Mouse (Mus musculus): ENCODE data around the gene Olfr782. TPM values are rescaled to one million over a fixed set of nuclear protein-coding genes. Genes with fewer than 3 reads are reported as not detected.

Olfr782 gene
- polyA plus RNA-seq, 1 experiment: not detected

DNA sequence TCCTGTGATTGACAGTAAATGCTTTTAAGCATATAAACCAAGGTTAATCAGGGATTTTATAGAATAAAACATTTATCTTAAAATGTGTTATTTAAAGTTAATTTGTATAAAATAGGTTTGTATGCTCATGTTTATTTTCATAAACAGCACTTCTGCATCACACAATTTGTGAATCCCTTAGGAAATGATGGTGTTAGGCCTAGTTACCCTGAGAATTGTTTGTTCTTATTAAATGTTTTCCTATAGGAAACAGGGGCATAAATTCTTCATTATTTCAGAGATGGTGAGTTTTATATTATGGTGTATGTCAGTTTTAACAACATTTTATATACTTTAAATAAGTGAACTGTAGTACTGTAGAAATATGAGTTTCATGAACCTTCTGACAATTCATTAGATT is 35.1 kb downstream of the Olfr782 start, which contains the start of gene Olfr784:
Olfr784 (plus strand) TSS at position 301 of the 400 bp plus-strand sequence.
- no peaks in the 10 kb centered on the region for H3K4me1 ChIP-seq (replicated peaks; ENCODE audit: control insufficient read depth, insufficient read depth, low read length)
- H3K27me3 ChIP-seq (ENCODE audit: control insufficient read depth, insufficient read depth, low read length): no peaks in the 10 kb centered on the region
- H3K36me3 ChIP-seq (ENCODE audit: control insufficient read depth, insufficient read depth, low read length): no peaks in the 10 kb centered on the region
- TF ChIP-seq CTCF (IDR thresholded peaks at IDR 0.05; ENCODE audit: borderline replicate concordance, control insufficient read depth, extremely low read depth, insufficient read depth, low read length, poor library complexity): no peak
- TF ChIP-seq POLR2A (IDR thresholded peaks at IDR 0.05; ENCODE audit: control insufficient read depth, extremely low read depth, insufficient read depth, low read length, poor library complexity): no peak
- no peak within 1 kb of the TSS for H3K27ac ChIP-seq (ENCODE audit: control insufficient read depth, insufficient read depth, low read length)
- no peak within 1 kb of the TSS for H3K4me3 ChIP-seq (ENCODE audit: control insufficient read depth, insufficient read depth, low read length)
- DNase-seq: no peak

DNA sequence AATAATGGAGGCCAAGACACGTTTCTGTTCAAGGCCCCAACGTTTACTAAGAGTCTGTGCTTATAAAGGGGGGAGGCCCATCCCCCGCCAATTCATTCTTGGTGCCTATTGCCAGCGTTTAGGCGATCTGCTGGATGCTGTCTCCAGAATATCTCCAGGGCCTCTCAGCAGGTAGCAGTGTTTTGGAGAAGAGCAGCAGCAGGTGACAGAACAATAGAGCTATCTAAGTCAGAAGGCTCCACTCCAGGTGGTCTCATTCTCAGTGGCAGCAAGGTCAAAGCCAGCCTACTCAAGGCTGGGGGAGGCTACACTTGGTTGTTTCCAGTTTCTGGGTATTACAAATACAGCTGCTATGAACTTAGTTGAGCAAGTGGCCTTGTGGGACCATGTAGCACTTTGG is 52.2 kb downstream of the Olfr782 start:
- DNase-seq: no peak
- TF ChIP-seq CTCF (IDR thresholded peaks at IDR 0.05; ENCODE audit: borderline replicate concordance, control insufficient read depth, extremely low read depth, insufficient read depth, low read length, poor library complexity): no peak
- no peak for TF ChIP-seq POLR2A (IDR thresholded peaks at IDR 0.05; ENCODE audit: control insufficient read depth, extremely low read depth, insufficient read depth, low read length, poor library complexity)
- Histone ChIP-seq H3K4me3 (ENCODE audit: control insufficient read depth, insufficient read depth, low read length) (no peak overlapping the region), H3K27me3 (ENCODE audit: control insufficient read depth, insufficient read depth, low read length) (no peaks in the 10 kb centered on the region), H3K36me3 (ENCODE audit: control insufficient read depth, insufficient read depth, low read length) (no peaks in the 10 kb centered on the region), H3K27ac (ENCODE audit: control insufficient read depth, insufficient read depth, low read length) (no peak overlapping the region), H3K4me1 (replicated peaks; ENCODE audit: control insufficient read depth, insufficient read depth, low read length) (no peaks in the 10 kb centered on the region)
- WGBS: 57% methylated on average over 5 of the region's 5 CpGs

Other genes starting within 250 kb of the Olfr782 start
- not detected in 2 replicates for gene Olfr768, start 249.5 kb upstream of the Olfr782 start, polyA plus RNA-seq (2012; rRNA removed)
- not detected in 2 replicates for gene Olfr769, start 231.0 kb upstream of the Olfr782 start, polyA plus RNA-seq (2012; rRNA removed)
- not detected in 2 replicates for gene Olfr770, start 209.9 kb upstream of the Olfr782 start, polyA plus RNA-seq (2012; rRNA removed)
- not detected in 2 replicates for gene Olfr771, start 184.1 kb upstream of the Olfr782 start, polyA plus RNA-seq (2012; rRNA removed)
- not detected in 2 replicates for gene Olfr772, start 170.9 kb upstream of the Olfr782 start, polyA plus RNA-seq (2012; rRNA removed)
- gene Olfr773, start 161.4 kb upstream of the Olfr782 start, polyA plus RNA-seq (2012; rRNA removed): not detected in 2 replicates
- not detected in 2 replicates for gene Olfr774, start 112.6 kb upstream of the Olfr782 start, polyA plus RNA-seq (2012; rRNA removed)
- gene Olfr775, start 100.4 kb upstream of the Olfr782 start, polyA plus RNA-seq (2012; rRNA removed): not detected in 2 replicates
- not detected in 2 replicates for gene Olfr776, start 89.7 kb upstream of the Olfr782 start, polyA plus RNA-seq (2012; rRNA removed)
- not detected in 2 replicates for gene Olfr777, start 77.4 kb upstream of the Olfr782 start, polyA plus RNA-seq (2012; rRNA removed)
- gene Olfr780, start 30.7 kb upstream of the Olfr782 start, polyA plus RNA-seq (2012; rRNA removed): not detected in 2 replicates
- not detected in 2 replicates for gene Olfr781, start 20.0 kb upstream of the Olfr782 start, polyA plus RNA-seq (2012; rRNA removed)
- 0.04 and 0.09 TPM in 2 replicates for gene Olfr784, start 35.2 kb downstream of the Olfr782 start, polyA plus RNA-seq (2012; rRNA removed)
- not detected in 2 replicates for gene Olfr785, start 56.6 kb downstream of the Olfr782 start, polyA plus RNA-seq (2012; rRNA removed)
- gene Olfr786, start 78.5 kb downstream of the Olfr782 start, polyA plus RNA-seq (2012; rRNA removed): not detected in 2 replicates
- gene Olfr787, start 113.0 kb downstream of the Olfr782 start, polyA plus RNA-seq (2012; rRNA removed): not detected in 2 replicates
- not detected in 2 replicates for gene Olfr788, start 122.1 kb downstream of the Olfr782 start, polyA plus RNA-seq (2012; rRNA removed)
- not detected in 2 replicates for gene Olfr789, start 135.9 kb downstream of the Olfr782 start, polyA plus RNA-seq (2012; rRNA removed)
- gene Olfr790, start 149.6 kb downstream of the Olfr782 start, polyA plus RNA-seq (2012; rRNA removed): not detected in 2 replicates
- gene Olfr791, start 172.9 kb downstream of the Olfr782 start, polyA plus RNA-seq (2012; rRNA removed): not detected in 2 replicates
- gene Olfr792, start 190.3 kb downstream of the Olfr782 start, polyA plus RNA-seq (2012; rRNA removed): not detected in 2 replicates
- gene Olfr794, start 218.8 kb downstream of the Olfr782 start, polyA plus RNA-seq (2012; rRNA removed): not detected in 2 replicates